Mouse (Mus musculus): ENCODE measurements around the gene Prcc. TPM values are rescaled to one million over a fixed set of nuclear protein-coding genes. Genes with fewer than 3 reads are reported as not detected.
A peak's percentile ranks its signal among the peaks of the same experiment; 100 is the strongest.
"Not testable (repeated sequence)": the region's sequence is repeated elsewhere in the genome, so short reads cannot be mapped to it uniquely, and the experiment has no call there.

Prcc gene
- polyA plus RNA-seq, 1 experiment: 27.1 TPM

DNA sequence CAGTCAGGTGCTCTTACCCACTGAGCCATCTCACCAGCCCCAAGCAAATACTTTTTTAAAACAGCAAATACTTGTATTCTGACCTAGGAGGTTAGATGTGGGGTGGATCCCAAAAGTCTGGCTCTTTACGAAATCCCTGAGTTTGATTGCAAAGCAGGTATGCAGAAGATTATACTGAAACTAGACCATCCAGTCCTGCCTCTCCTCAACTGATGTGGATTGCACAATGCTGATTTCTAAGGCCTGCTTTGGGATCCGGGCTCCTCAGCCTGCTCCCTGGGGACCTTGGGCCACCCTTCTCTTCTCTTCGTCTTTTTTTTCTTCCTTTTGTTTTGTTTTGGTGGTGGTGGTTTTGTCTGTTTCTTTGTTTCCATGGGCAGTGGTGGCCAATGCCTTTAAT, 6.1 kb upstream of the Prcc start:
- WGBS: 70% methylated on average over 3 of the region's 3 CpGs

DNA sequence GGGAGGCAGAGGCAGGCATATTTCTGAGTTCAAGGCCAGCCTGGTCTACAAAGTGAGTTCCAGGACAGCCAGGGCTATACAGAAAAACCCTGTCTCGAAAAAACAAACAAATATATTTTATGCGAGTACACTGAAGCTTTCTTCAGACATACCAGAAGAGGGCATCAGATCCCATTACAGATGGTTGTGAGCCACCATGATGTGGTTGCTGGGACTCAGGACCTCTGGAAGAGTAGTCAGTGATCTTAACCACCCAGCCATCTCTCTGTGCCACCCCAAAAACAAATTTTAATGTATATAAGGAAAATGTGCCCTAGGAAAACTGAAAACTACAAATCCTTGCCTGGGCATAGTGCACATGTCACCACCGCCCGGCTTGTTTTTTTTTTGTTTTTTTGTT, 2.0 kb upstream of the Prcc start:
- not testable (repeated sequence) for H3K4me1 ChIP-seq (ENCODE audit: control insufficient read depth, insufficient read depth, insufficient read length, low read length); H3K27me3 ChIP-seq (ENCODE audit: control insufficient read depth, insufficient read depth, low read length); H3K36me3 ChIP-seq (ENCODE audit: control insufficient read depth, insufficient read depth, low read length); H3K27ac ChIP-seq (ENCODE audit: insufficient read depth, low read depth, low read length); H3K4me3 ChIP-seq (ENCODE audit: low read depth, low read length)
- 86% methylated on average over 4 of the region's 4 CpGs for WGBS

More for the DNA sequence above, 6.1 kb upstream of the Prcc start:
- Histone ChIP-seq H3K4me3 (ENCODE audit: low read depth, low read length) (no peak overlapping the region), H3K36me3 (ENCODE audit: control insufficient read depth, insufficient read depth, low read length) (no peaks in the 10 kb centered on the region), H3K27me3 (ENCODE audit: control insufficient read depth, insufficient read depth, low read length) (no peaks in the 10 kb centered on the region), H3K4me1 (ENCODE audit: control insufficient read depth, insufficient read depth, insufficient read length, low read length) (no peaks in the 10 kb centered on the region), H3K27ac (ENCODE audit: insufficient read depth, low read depth, low read length) (no peak overlapping the region)
- TF ChIP-seq CTCF (IDR thresholded peaks at IDR 0.05; ENCODE audit: extremely low read depth, insufficient read length, insufficient replicate concordance, low read depth, low read length): no peak
- TF ChIP-seq POLR2A (IDR thresholded peaks at IDR 0.05; ENCODE audit: low read depth, low read length): no peak

DNA sequence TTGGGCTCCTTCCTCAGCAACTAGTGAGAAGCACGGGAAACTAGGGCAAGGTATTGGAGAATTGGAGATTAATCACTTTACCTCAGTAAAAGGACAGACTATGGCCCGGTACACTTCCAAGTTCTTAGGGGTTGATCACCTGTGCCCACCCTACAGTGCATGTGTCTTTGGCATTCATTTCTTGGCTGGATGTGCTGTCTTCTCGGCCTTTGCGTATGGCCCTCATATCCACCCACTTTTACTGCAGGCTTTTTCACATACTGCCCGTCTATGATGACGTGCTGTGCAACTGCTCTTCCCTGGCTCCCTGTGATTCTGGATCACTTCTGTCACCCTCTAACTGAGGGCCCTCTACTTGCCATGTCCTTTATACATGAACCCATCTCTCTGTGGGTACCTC, 1.0 kb upstream of the Prcc start:
- Histone ChIP-seq H3K36me3 (ENCODE audit: control insufficient read depth, insufficient read depth, low read length) (no peaks in the 10 kb centered on the region), H3K27me3 (ENCODE audit: control insufficient read depth, insufficient read depth, low read length) (no peaks in the 10 kb centered on the region), H3K4me3 (ENCODE audit: low read depth, low read length) (no peak overlapping the region), H3K27ac (ENCODE audit: insufficient read depth, low read depth, low read length) (no peak overlapping the region), H3K4me1 (ENCODE audit: control insufficient read depth, insufficient read depth, insufficient read length, low read length) (peaks cover 7% of the 10 kb centered on the region; the same call in 1 of the 2 replicates)
- WGBS: 84% methylated on average over 6 of the region's 6 CpGs
- TF ChIP-seq CTCF (IDR thresholded peaks at IDR 0.05; ENCODE audit: extremely low read depth, insufficient read length, insufficient replicate concordance, low read depth, low read length) (no peak), POLR2A (IDR thresholded peaks at IDR 0.05; ENCODE audit: low read depth, low read length) (no peak)

DNA sequence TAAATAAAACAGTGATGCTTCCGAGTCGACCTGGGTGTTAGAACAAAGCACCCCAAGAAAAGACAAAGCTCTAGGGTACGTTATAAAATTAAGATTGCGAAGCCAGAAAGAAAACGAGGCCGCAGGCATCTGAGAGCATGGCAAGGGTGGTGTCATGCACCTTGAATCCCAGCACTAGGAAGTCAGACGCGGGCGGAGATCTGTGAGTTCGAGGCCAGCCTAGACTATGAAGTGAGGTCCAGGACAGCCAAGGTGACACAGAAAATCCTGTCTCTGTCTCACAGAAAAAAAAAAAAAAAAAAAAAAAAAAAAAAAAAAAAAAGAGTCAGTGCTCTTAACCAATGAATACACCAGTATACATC, 577 bp upstream of the Prcc start:
- H3K27me3 ChIP-seq (ENCODE audit: control insufficient read depth, insufficient read depth, low read length): no peaks in the 10 kb centered on the region
- 6% methylated on average over 10 of the region's 10 CpGs for WGBS
- H3K36me3 ChIP-seq (ENCODE audit: control insufficient read depth, insufficient read depth, low read length): no peaks in the 10 kb centered on the region
- H3K4me1 ChIP-seq (ENCODE audit: control insufficient read depth, insufficient read depth, insufficient read length, low read length): peaks cover 7% of the 10 kb centered on the region; the same call in 1 of the 2 replicates
- peak overlapping the region; percentile 64 for H3K4me3 ChIP-seq (ENCODE audit: low read depth, low read length)
- no peak overlapping the region for H3K27ac ChIP-seq (ENCODE audit: insufficient read depth, low read depth, low read length)
- TF ChIP-seq POLR2A (IDR thresholded peaks at IDR 0.05; ENCODE audit: low read depth, low read length) (no peak), CTCF (IDR thresholded peaks at IDR 0.05; ENCODE audit: extremely low read depth, insufficient read length, insufficient replicate concordance, low read depth, low read length) (no peak)

DNA sequence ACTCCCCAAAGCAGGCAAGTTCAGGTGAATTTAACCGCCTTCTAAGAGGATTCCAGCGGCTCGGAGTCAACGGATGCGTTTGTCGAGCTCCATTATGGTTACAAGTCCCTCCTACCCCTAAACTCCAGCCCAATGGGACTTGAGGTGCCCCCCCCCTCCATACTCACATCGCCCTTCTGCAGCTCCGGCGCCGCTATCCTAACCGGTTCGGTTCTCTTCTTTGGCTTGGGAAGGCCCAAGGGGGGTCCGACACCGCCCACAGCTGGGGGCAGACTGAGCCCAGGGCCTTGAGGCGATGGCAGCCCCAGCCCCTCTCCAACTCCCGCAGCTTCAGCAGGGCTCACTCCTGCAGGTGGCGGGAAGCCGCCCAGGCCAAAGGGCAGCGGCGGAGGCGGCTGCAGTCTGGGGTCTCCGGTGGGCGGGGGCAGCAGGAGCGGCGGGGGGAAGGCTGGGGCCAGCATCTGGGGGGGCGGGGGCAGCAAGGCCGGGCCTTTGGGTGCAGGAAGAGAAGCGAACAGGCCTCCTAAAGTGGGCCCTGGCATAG, 628 bp downstream of the Prcc start:
- no peaks in the 10 kb centered on the region for H3K27me3 ChIP-seq (ENCODE audit: control insufficient read depth, insufficient read depth, low read length)
- H3K4me1 ChIP-seq (ENCODE audit: control insufficient read depth, insufficient read depth, insufficient read length, low read length): peaks cover 7% of the 10 kb centered on the region; the same call in 1 of the 2 replicates
- no peak for TF ChIP-seq POLR2A (IDR thresholded peaks at IDR 0.05; ENCODE audit: low read depth, low read length)
- under 1% methylated on average over 26 of the region's 28 CpGs for WGBS
- peaks cover 6% of the 10 kb centered on the region for H3K36me3 ChIP-seq (ENCODE audit: control insufficient read depth, insufficient read depth, low read length)
- peak overlapping the region; percentile 79 for H3K4me3 ChIP-seq (ENCODE audit: low read depth, low read length)
- peak overlapping the region; percentile 72 for H3K27ac ChIP-seq (ENCODE audit: insufficient read depth, low read depth, low read length)

DNA sequence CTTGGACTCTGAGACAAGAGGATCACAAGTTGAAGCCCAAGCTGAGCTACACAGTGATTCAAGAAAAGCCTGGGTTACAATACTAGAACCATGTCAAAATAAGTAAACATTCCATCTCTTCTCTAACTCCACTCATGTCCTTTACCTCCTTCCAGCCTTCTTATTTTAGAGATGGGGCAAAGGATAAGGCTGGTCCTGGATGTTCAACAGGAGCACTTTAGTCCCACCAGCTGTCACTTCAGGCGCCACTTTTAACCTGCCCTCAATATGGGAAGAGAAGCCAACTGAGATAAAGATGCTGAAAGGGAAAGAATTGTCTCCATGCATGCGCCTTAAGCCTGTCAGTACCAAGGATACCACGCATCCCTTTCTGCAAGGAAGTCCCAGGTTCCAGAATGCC, 1.1 kb downstream of the Prcc start:
- peak overlapping the region; percentile 79 for H3K4me3 ChIP-seq (ENCODE audit: low read depth, low read length)
- no peaks in the 10 kb centered on the region for H3K27me3 ChIP-seq (ENCODE audit: control insufficient read depth, insufficient read depth, low read length)
- no peak overlapping the region for H3K27ac ChIP-seq (ENCODE audit: insufficient read depth, low read depth, low read length)
- peaks cover 7% of the 10 kb centered on the region; the same call in 1 of the 2 replicates for H3K4me1 ChIP-seq (ENCODE audit: control insufficient read depth, insufficient read depth, insufficient read length, low read length)
- TF ChIP-seq POLR2A (IDR thresholded peaks at IDR 0.05; ENCODE audit: low read depth, low read length) (no peak), CTCF (IDR thresholded peaks at IDR 0.05; ENCODE audit: extremely low read depth, insufficient read length, insufficient replicate concordance, low read depth, low read length) (no peak)
- under 1% methylated on average over 3 of the region's 3 CpGs for WGBS
- H3K36me3 ChIP-seq (ENCODE audit: control insufficient read depth, insufficient read depth, low read length): peaks cover 6% of the 10 kb centered on the region

DNA sequence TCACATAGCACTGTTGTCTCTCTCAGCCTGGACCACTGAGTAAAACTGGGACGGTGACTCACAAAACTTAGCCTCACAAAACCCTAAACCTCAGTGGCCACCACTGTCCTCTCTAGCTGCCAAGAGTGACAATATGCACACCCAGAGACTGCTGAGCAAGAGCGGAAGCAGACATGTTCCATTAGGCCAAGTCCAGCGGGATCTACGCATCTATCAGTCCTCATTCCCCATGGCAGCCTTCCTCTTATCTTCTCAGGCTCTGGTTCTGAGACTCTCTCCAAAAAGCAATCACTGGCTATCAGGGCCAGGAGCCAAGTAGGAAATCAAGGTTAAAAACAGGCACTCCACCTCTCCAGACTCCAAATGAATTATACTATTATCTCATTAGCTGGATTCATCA, 7.7 kb downstream of the Prcc start:
- 72% methylated on average over 4 of the region's 4 CpGs for WGBS

DNA sequence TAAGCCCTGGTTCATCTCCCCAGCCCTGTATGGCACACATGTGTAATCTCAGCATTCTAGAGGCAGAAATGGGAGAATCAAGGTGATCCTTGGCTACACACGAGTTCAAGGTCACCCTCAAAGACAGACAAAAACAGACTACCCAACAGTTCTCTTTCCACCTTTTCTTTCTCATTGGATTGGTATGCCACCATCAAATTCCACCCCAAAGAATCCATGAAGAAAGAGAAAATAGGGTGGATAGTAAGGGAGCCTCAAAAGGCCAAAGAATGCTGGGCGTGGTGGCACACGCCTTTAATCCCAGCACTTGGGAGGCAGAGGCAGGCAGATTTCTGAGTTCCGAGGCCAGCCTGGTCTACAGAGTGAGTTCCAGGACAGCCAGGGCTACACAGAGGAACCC, 21.3 kb downstream of the Prcc start:
- H3K4me3 ChIP-seq (ENCODE audit: low read depth, low read length); H3K27me3 ChIP-seq (ENCODE audit: control insufficient read depth, insufficient read depth, low read length); H3K27ac ChIP-seq (ENCODE audit: insufficient read depth, low read depth, low read length); H3K4me1 ChIP-seq (ENCODE audit: control insufficient read depth, insufficient read depth, insufficient read length, low read length): not testable (repeated sequence)
- WGBS: 86% methylated on average over 4 of the region's 4 CpGs
- peaks cover 67% of the 10 kb centered on the region for H3K36me3 ChIP-seq (ENCODE audit: control insufficient read depth, insufficient read depth, low read length)

More for the DNA sequence above, 7.7 kb downstream of the Prcc start:
- Histone ChIP-seq H3K27ac (ENCODE audit: insufficient read depth, low read depth, low read length) (no peak overlapping the region), H3K4me1 (ENCODE audit: control insufficient read depth, insufficient read depth, insufficient read length, low read length) (no peaks in the 10 kb centered on the region), H3K27me3 (ENCODE audit: control insufficient read depth, insufficient read depth, low read length) (no peaks in the 10 kb centered on the region), H3K36me3 (ENCODE audit: control insufficient read depth, insufficient read depth, low read length) (peaks cover 14% of the 10 kb centered on the region), H3K4me3 (ENCODE audit: low read depth, low read length) (no peak overlapping the region)
- TF ChIP-seq POLR2A (IDR thresholded peaks at IDR 0.05; ENCODE audit: low read depth, low read length): no peak
- no peak for TF ChIP-seq CTCF (IDR thresholded peaks at IDR 0.05; ENCODE audit: extremely low read depth, insufficient read length, insufficient replicate concordance, low read depth, low read length)

Measured in small intestine, adult 2 months (tissue).